Mouse (Mus musculus) limb, embryonic 12.5 days (tissue): Measurements from ENCODE around the gene Slc30a9. TPM values are rescaled to one million over a fixed set of nuclear protein-coding genes. Genes with fewer than 3 reads are reported as not detected.

Source experiments
- ATAC-seq: fragments of 200-750 bp; cut with Nextera tagmentation; 2 replicates; pipeline ENCODE4 v1.8.0; 2017; ENCODE audit warnings: low read depth, moderate TSS enrichment; ENCODE audit not compliant: insufficient number of reproducible peaks, insufficient read depth, low FRiP score, low TSS enrichment
- H3K27ac ChIP-seq: fragments of 300-500 bp; sonication (generic); 2 replicates; pipeline ENCODE4 v1.5.1; 2016; ENCODE audit warnings: mild to moderate bottlenecking, moderate library complexity
- H3K27me3 ChIP-seq: fragments of 300-500 bp; sonication (generic); 2 replicates; pipeline ENCODE4 v1.6.1; 2016; ENCODE audit warnings: mild to moderate bottlenecking, moderate library complexity
- H3K36me3 ChIP-seq: fragments of 300-500 bp; sonication (generic); 2 replicates; pipeline ENCODE4 v1.6.1; 2016; ENCODE audit warnings: mild to moderate bottlenecking, moderate library complexity
- H3K4me1 ChIP-seq: fragments of 300-500 bp; sonication (generic); replicated peaks from 2 replicates; pipeline ENCODE4 v1.6.1; 2016
- H3K4me2 ChIP-seq: fragments of 300-500 bp; sonication (generic); 2 replicates; pipeline ENCODE4 v1.6.1; 2016; ENCODE audit warnings: mild to moderate bottlenecking, moderate library complexity
- H3K4me3 ChIP-seq: fragments of 300-500 bp; sonication (generic); replicated peaks from 2 replicates; pipeline ENCODE4 v1.5.1; 2016; ENCODE audit warnings: mild to moderate bottlenecking
- H3K9ac ChIP-seq: fragments of 300-500 bp; sonication (generic); replicated peaks from 2 replicates; pipeline ENCODE4 v1.6.1; 2016; ENCODE audit warnings: mild to moderate bottlenecking, moderate library complexity
- H3K9me3 ChIP-seq: fragments of 300-500 bp; sonication (generic); 2 replicates; pipeline ENCODE4 v1.6.1; 2016; ENCODE audit warnings: mild to moderate bottlenecking, moderate library complexity
- WGBS: fragments of 180-500 bp; shearing (Covaris S2); methylation state at CpG from one replicate; pipeline ENCODE4 v1.1.7; 2016; 5-methylcytosine and 5-hydroxymethylcytosine counted together
- polyA plus RNA-seq: library from polyadenylated mRNA; unstranded; fragments of >200 nt; fragmentation: Nextera tagmentation; extraction: Ambion mirVana; gene quantifications from 2 replicates; pipeline ENCODE4 v1.2.1, GENCODE M21; 2016

Slc30a9 gene
- polyA plus RNA-seq, 1 experiment from 2014 or later: 114 TPM

GRCm38 (mm10) chr5:67321656-67322268 lies 15.0 kb downstream of the Slc30a9 start:
- H3K4me2 ChIP-seq: no peak overlapping the region
- peaks cover 17% of the 10 kb centered on the region for H3K36me3 ChIP-seq
- no peaks in the 10 kb centered on the region for H3K27me3 ChIP-seq
- H3K4me3 ChIP-seq: no peak overlapping the region
- ATAC-seq: no peak
- no peak overlapping the region for H3K9ac ChIP-seq
- H3K9me3 ChIP-seq: no peaks in the 10 kb centered on the region
- 87% methylated on average over 17 of the region's 17 CpGs for WGBS
- no peak overlapping the region for H3K27ac ChIP-seq
- H3K4me1 ChIP-seq: no peaks in the 10 kb centered on the region

- H3K9ac ChIP-seq: no peak overlapping the region
- H3K27me3 ChIP-seq: no peaks in the 10 kb centered on the region
- 34% methylated on average over 1 of the region's 1 CpGs for WGBS
- H3K9me3 ChIP-seq: no peaks in the 10 kb centered on the region
- H3K36me3 ChIP-seq: peaks cover 13% of the 10 kb centered on the region
- H3K4me2 ChIP-seq: no peak overlapping the region
- no peak overlapping the region for H3K4me3 ChIP-seq
- no peak overlapping the region for H3K27ac ChIP-seq
- ATAC-seq: no peak
- H3K4me1 ChIP-seq: no peaks in the 10 kb centered on the region
Measured at GRCm38 (mm10) chr5:67324032-67324431, 17.3 kb downstream of the Slc30a9 start.

- ATAC-seq: no peak
- WGBS: 89% methylated on average over 6 of the region's 6 CpGs
- no peak overlapping the region for H3K4me2 ChIP-seq
- H3K4me1 ChIP-seq: no peaks in the 10 kb centered on the region
- H3K9ac ChIP-seq: no peak overlapping the region
- H3K4me3 ChIP-seq: no peak overlapping the region
- H3K27me3 ChIP-seq: no peaks in the 10 kb centered on the region
- H3K9me3 ChIP-seq: no peaks in the 10 kb centered on the region
- peaks cover 65% of the 10 kb centered on the region for H3K36me3 ChIP-seq
- H3K27ac ChIP-seq: no peak overlapping the region
Measured at GRCm38 (mm10) chr5:67340811-67341210, 34.1 kb downstream of the Slc30a9 start.

DNA sequence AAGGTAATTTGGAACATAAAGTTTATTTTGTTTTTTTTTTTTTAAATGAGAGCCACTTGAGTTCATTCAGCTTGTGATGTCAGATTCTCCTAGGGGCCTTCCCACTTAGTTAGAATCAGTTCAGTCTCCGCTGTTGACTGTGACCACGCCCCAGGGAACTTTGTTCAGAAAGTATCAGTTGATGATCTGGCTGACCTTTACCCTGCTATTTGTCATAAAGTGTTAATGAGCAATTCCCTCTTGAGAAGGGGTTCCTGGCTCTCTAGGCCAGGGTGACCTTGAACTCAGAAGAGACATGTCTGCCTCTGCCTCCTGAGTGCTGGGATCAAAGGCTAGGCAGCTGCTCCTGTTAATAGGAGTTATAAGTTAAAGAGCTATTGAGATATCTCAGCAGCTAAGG lies 40.3 kb downstream of the Slc30a9 start:
- 95% methylated on average over 2 of the region's 2 CpGs for WGBS

GRCm38 (mm10) chr5:67348949-67349348 lies 42.2 kb downstream of the Slc30a9 start:
- peaks cover 85% of the 10 kb centered on the region for H3K36me3 ChIP-seq
- no peak overlapping the region for H3K4me2 ChIP-seq
- no peaks in the 10 kb centered on the region for H3K27me3 ChIP-seq
- no peak overlapping the region for H3K9ac ChIP-seq
- H3K4me1 ChIP-seq: no peaks in the 10 kb centered on the region
- H3K9me3 ChIP-seq: no peaks in the 10 kb centered on the region
- ATAC-seq: no peak
- no peak overlapping the region for H3K4me3 ChIP-seq
- WGBS: 82% methylated on average over 10 of the region's 10 CpGs
- no peak overlapping the region for H3K27ac ChIP-seq

More for the DNA sequence above, 40.3 kb downstream of the Slc30a9 start:
- ATAC-seq: no peak
- Histone ChIP-seq H3K9ac (no peak overlapping the region), H3K36me3 (peaks cover 89% of the 10 kb centered on the region), H3K4me3 (no peak overlapping the region), H3K4me1 (no peaks in the 10 kb centered on the region), H3K4me2 (no peak overlapping the region), H3K27me3 (no peaks in the 10 kb centered on the region), H3K27ac (no peak overlapping the region), H3K9me3 (no peaks in the 10 kb centered on the region)

DNA sequence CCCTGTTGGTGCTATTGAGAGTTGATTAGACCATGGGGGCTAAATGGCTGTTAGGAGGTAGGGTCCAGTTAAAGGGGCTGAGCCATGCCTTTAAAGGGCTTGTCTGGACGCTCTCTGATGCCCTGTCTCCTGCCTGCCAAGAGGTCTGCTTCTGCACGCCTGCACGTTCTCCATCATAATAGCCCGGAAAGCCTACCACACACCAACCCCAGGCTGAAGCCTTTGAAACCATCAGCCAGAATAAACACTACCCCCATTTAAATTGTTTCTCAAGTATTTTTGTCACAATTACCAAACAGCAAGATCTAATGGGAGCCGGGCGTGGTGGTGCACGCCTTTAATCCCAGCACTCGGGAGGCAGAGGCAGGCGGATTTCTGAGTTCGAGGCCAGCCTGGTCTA lies 55.6 kb downstream of the Slc30a9 start:
- Histone ChIP-seq H3K9me3 (no peaks in the 10 kb centered on the region), H3K4me3 (no peak overlapping the region), H3K27ac (no peak overlapping the region), H3K36me3 (no peaks in the 10 kb centered on the region), H3K4me2 (no peak overlapping the region), H3K9ac (no peak overlapping the region), H3K4me1 (no peaks in the 10 kb centered on the region), H3K27me3 (no peaks in the 10 kb centered on the region)
- no peak for ATAC-seq
- 89% methylated on average over 10 of the region's 10 CpGs for WGBS

- no peak for ATAC-seq
- no peaks in the 10 kb centered on the region for H3K9me3 ChIP-seq
- no peaks in the 10 kb centered on the region for H3K4me1 ChIP-seq
- H3K36me3 ChIP-seq: no peaks in the 10 kb centered on the region
- no peak overlapping the region for H3K4me2 ChIP-seq
- H3K4me3 ChIP-seq: no peak overlapping the region
- H3K9ac ChIP-seq: no peak overlapping the region
- 78% methylated on average over 2 of the region's 2 CpGs for WGBS
- no peak overlapping the region for H3K27ac ChIP-seq
- H3K27me3 ChIP-seq: no peaks in the 10 kb centered on the region
Measured at GRCm38 (mm10) chr5:67362931-67363330, 56.2 kb downstream of the Slc30a9 start.

GRCm38 (mm10) chr5:67377044-67377621 lies 70.4 kb downstream of the Slc30a9 start:
- 78% methylated on average over 8 of the region's 8 CpGs for WGBS
- Histone ChIP-seq H3K27me3 (no peaks in the 10 kb centered on the region; the same call in 1 of the 2 replicates), H3K9me3 (no peaks in the 10 kb centered on the region), H3K4me2 (no peak overlapping the region), H3K9ac (no peak overlapping the region), H3K4me1 (0 out of 2 replicates have a peak, but pooled peaks cover 5% of the 10 kb centered on the region), H3K4me3 (no peak overlapping the region), H3K36me3 (peaks cover 3% of the 10 kb centered on the region), H3K27ac (no peak overlapping the region)
- no peak for ATAC-seq

- H3K4me1 ChIP-seq: 0 out of 2 replicates have a peak, but pooled peaks cover 5% of the 10 kb centered on the region
- H3K9me3 ChIP-seq: no peaks in the 10 kb centered on the region
Measured at GRCm38 (mm10) chr5:67381690-67382089, 74.9 kb downstream of the Slc30a9 start.

GRCm38 (mm10) chr5:67382556-67382955 lies 75.8 kb downstream of the Slc30a9 start:
- no peak overlapping the region for H3K27ac ChIP-seq
- no peak for ATAC-seq
- H3K36me3 ChIP-seq: peaks cover 4% of the 10 kb centered on the region
- 0 out of 2 replicates have a peak, but pooled peaks cover 5% of the 10 kb centered on the region for H3K4me1 ChIP-seq
- H3K9me3 ChIP-seq: no peaks in the 10 kb centered on the region
- 76% methylated on average over 7 of the region's 7 CpGs for WGBS
- H3K9ac ChIP-seq: no peak overlapping the region
- no peak overlapping the region for H3K4me3 ChIP-seq
- no peak overlapping the region for H3K4me2 ChIP-seq
- H3K27me3 ChIP-seq: no peaks in the 10 kb centered on the region; the same call in 1 of the 2 replicates

More at GRCm38 (mm10) chr5:67381690-67382089, 74.9 kb downstream of the Slc30a9 start:
- H3K27me3 ChIP-seq: no peaks in the 10 kb centered on the region; the same call in 1 of the 2 replicates
- no peak overlapping the region for H3K4me2 ChIP-seq
- no peak for ATAC-seq
- no peak overlapping the region for H3K9ac ChIP-seq
- peaks cover 4% of the 10 kb centered on the region for H3K36me3 ChIP-seq
- no peak overlapping the region for H3K4me3 ChIP-seq
- no peak overlapping the region for H3K27ac ChIP-seq
- WGBS: 100% methylated on average over 2 of the region's 2 CpGs

DNA sequence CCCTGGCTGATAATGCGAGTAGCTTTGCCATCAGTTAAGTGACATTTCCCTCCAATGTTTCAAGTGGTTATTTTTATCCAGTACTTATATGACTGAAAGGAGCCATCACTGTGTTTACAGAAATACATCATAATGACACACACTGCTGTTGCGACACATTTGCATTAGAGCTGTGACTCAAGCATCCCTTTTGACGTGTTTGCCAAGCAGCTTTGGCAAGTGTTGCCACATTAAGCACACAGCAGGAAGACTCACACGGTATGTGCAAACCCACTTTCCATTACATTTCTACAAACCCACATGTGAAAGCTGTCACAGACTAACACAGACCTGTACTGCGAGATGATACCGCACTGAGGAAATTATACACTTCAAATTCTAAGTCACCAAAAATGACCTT lies 87.2 kb downstream of the Slc30a9 start:
- no peak for ATAC-seq
- Histone ChIP-seq H3K4me2 (no peak overlapping the region), H3K9ac (no peak overlapping the region), H3K9me3 (no peaks in the 10 kb centered on the region), H3K27me3 (no peaks in the 10 kb centered on the region; the same call in 1 of the 2 replicates), H3K4me1 (peaks cover 10% of the 10 kb centered on the region), H3K36me3 (peaks cover 10% of the 10 kb centered on the region; the same call in 1 of the 2 replicates), H3K4me3 (no peak overlapping the region), H3K27ac (no peak overlapping the region)
- WGBS: 94% methylated on average over 6 of the region's 6 CpGs
